Mouse (Mus musculus): ENCODE results near the gene Lrrc55. TPM values are rescaled to one million over a fixed set of nuclear protein-coding genes. Genes with fewer than 3 reads are reported as not detected.
"Not testable (repeated sequence)": the region's sequence is repeated elsewhere in the genome, so short reads cannot be mapped to it uniquely, and the experiment has no call there.

Lrrc55 gene
- 10 to 100 TPM; 13.2 to 14.9 TPM for total RNA-seq (2021)
- long read RNA-seq, experiment 1 = 0 reads
- long read RNA-seq, experiment 2 = 0 reads

GRCm38 (mm10) chr2:85196901-85197300 is at the start of gene Lrrc55:
Gene Lrrc55 (minus strand): TSS chr2:85197197.
- no peak for DNase-seq (ENCODE audit: low spot score in 2 of 2)

- peak; percentile 66 to 67 for DNase-seq (ENCODE audit: low spot score in 2 of 2)
Observed at GRCm38 (mm10) chr2:85246506-85247082, 49.6 kb upstream of the Lrrc55 start.

GRCm38 (mm10) chr2:85245737-85246136 is 48.7 kb upstream of the Lrrc55 start:
- DNase-seq (ENCODE audit: low spot score in 2 of 2) = no peak

- DNase-seq (ENCODE audit: low spot score in 2 of 2) = no peak
Observed at GRCm38 (mm10) chr2:85238068-85238667, 41.2 kb upstream of the Lrrc55 start.

GRCm38 (mm10) chr2:85237231-85237630 is 40.2 kb upstream of the Lrrc55 start:
- DNase-seq (ENCODE audit: low spot score in 2 of 2) = not testable (repeated sequence)

- no peak for DNase-seq (ENCODE audit: low spot score in 2 of 2)
Observed at GRCm38 (mm10) chr2:85230771-85231511, 33.9 kb upstream of the Lrrc55 start.

- no peak for DNase-seq (ENCODE audit: low spot score in 2 of 2)
Observed at GRCm38 (mm10) chr2:85229606-85230005, 32.6 kb upstream of the Lrrc55 start.

GRCm38 (mm10) chr2:85227816-85228335 is 30.9 kb upstream of the Lrrc55 start:
- no peak for DNase-seq (ENCODE audit: low spot score in 2 of 2)

- DNase-seq (ENCODE audit: low spot score in 2 of 2) = no peak
Observed at GRCm38 (mm10) chr2:85224221-85225179, 27.5 kb upstream of the Lrrc55 start.

- DNase-seq (ENCODE audit: low spot score in 2 of 2) = no peak
Observed at GRCm38 (mm10) chr2:85216606-85217005, 19.6 kb upstream of the Lrrc55 start.

GRCm38 (mm10) chr2:85213746-85214145 is 16.7 kb upstream of the Lrrc55 start:
- no peak for DNase-seq (ENCODE audit: low spot score in 2 of 2)

GRCm38 (mm10) chr2:85209301-85209700 is 12.3 kb upstream of the Lrrc55 start:
- DNase-seq (ENCODE audit: low spot score in 2 of 2) = no peak

- no peak for DNase-seq (ENCODE audit: low spot score in 2 of 2)
Observed at GRCm38 (mm10) chr2:85205170-85205569, 8.2 kb upstream of the Lrrc55 start.

- no peak for DNase-seq (ENCODE audit: low spot score in 2 of 2)
Observed at GRCm38 (mm10) chr2:85198011-85198965, 1.3 kb upstream of the Lrrc55 start.

- DNase-seq (ENCODE audit: low spot score in 2 of 2) = no peak
Observed at GRCm38 (mm10) chr2:85194566-85194965, 2.4 kb downstream of the Lrrc55 start.

- DNase-seq (ENCODE audit: low spot score in 2 of 2) = no peak
Observed at GRCm38 (mm10) chr2:85187582-85188151, 9.3 kb downstream of the Lrrc55 start.

GRCm38 (mm10) chr2:85178139-85178800 is 18.7 kb downstream of the Lrrc55 start:
- DNase-seq (ENCODE audit: low spot score in 2 of 2) = no peak

- no peak for DNase-seq (ENCODE audit: low spot score in 2 of 2)
Observed at GRCm38 (mm10) chr2:85173545-85173944, 23.5 kb downstream of the Lrrc55 start.

- DNase-seq (ENCODE audit: low spot score in 2 of 2) = no peak
Observed at GRCm38 (mm10) chr2:85172763-85173103, 24.3 kb downstream of the Lrrc55 start.
